Mouse (Mus musculus): ENCODE results near the gene Mup4.
A peak's percentile ranks its signal among the peaks of the same experiment; 100 is the strongest.
"Not testable (repeated sequence)": the region's sequence is repeated elsewhere in the genome, so short reads cannot be mapped to it uniquely, and the experiment has no call there.

Mup4 gene

GRCm38 (mm10) chr4:59960610-59961009, at the start of gene Mup4:
Mup4 (minus strand) TSS chr4:59960710.
- no peak for DNase-seq

DNA sequence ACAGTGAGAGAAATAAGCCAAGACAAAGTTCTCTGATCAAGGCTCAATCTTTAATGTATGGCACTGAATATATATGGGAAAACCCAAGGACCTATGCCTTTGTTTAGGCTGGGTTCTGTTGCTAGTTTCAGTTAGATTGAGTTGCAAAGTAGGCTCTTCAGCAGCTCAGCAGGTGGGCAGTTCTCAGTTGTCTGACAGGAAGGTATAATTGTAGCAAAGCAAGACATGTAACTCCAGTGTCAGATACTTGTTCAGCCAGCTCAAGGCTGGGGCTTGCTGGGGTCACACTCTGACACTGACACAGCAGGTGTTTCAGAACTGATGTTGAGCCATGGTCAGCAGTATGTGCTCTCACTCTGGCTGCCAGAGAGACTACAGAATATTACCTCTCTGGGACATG, 37.4 kb upstream of the Mup4 start:
- DNase-seq = not testable (repeated sequence)

DNA sequence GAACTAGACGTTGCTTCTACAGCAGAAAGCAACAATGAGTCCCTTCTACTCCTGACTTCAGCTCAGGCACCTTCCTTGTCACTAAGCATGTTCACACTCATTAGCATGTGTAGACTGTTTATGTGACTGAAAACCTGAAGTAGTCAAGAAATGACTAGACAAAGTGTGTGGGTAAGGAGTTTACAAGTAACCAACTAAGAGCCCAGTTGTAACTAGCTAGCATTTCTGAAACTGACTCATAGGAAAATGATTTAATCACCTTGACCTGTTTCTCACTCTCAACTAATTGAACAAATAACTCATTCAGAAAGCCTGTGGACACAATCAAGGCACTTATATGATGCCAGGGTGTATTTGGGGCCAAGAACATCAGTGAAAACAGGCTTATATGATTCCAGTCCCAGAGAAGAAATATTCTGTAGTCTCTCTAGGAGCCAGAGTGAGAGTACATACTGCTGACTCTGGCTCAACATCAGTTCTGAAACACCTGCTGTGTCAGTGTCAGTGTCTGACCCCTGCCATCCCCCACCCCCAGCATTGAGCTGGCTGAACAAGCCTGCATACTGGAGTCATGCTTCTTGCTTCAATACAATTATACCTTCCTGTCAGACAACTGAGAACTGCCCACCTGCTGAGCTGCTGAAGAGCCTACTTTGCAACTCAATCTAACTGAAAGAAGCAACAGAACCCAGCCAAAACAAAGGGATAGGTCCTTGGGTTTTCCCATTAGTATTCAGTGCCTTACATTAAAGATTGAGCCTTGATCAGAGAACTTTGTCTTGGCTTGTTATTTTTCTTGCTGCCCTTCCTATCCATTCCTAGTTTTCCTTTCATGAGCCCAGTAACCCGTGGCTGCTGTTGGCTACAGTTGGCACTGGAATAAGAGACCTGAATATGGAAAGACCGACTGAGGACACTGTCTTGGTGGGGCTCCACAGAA, 3.2 kb upstream of the Mup4 start, which contains the start of gene Mup6:
Mup6 (plus strand) TSS at position 890 of the 940 bp plus-strand sequence.
- DNase-seq = no peak

- no peak for DNase-seq
These were observed 23.0 kb downstream of the Mup4 start for GRCm38 (mm10) chr4:59937543-59937942.

DNA sequence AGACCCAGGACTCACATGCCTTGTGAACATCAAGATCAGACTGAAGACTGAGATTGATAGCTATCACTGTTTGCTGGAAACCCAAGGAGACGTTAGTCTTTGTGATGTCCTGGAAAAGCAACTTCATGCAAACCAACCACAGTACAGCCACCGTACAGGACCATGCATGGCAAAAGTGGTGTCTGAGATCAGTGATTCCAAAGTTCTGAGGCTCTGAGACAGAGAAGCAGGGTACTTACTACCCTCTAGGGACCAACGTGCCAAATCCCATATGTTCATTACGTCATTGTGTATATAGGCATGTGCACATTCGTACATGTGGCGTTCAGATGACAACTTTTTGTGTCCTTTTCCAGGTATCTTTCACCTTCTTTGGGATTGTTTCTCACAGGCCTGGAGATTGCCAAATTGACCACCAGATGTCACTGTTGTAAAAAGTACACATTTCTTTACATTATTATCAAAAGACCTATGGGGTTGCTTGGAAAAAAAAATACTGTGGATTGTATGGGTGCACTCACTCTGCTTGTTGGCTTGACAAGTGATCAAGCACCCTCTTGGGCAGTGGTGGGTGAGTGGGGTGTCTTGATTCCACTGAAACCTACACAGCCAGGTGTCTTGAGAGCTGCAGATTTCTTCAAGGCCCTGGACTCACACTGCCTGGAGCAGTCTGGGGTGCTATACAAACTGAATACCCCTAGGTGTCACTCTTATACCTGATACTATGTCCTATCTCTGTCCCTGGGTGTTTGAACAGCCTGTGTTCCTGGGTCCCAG, 27.8 kb downstream of the Mup4 start:
- DNase-seq = peak in 1 of 2 experiments; percentile 8

GRCm38 (mm10) chr4:59928347-59928746, 32.2 kb downstream of the Mup4 start:
- peak; percentile 61 to 69 for DNase-seq

- DNase-seq = no peak
These were observed 32.8 kb downstream of the Mup4 start for GRCm38 (mm10) chr4:59927666-59928065.

- DNase-seq = peak; percentile 16 to 35
These were observed 35.4 kb downstream of the Mup4 start for GRCm38 (mm10) chr4:59925082-59925481.

DNA sequence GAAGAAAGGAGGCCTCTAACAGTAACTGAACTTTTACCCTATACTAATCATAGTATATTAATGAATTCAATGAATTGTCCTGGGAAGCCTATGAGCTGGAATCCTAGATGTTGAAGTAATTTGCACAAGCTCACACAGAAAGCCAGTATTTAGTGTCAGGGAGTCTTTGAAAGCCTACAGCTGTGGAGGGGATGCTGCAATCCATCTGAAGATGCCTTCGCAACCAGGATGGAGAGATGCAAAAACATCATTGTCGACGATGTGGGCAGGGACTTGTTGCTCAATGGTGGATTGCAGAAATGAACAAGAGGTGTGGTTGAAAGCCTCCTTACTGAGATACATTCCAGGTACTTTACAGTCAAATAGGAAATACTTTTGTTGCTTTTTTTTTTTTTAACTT, 42.5 kb downstream of the Mup4 start:
- no peak for DNase-seq

- DNase-seq = no peak
These were observed 45.7 kb downstream of the Mup4 start, which contains the start of gene Slc46a2 for GRCm38 (mm10) chr4:59914608-59915403. Slc46a2 (minus strand) TSS chr4:59915056.

DNA sequence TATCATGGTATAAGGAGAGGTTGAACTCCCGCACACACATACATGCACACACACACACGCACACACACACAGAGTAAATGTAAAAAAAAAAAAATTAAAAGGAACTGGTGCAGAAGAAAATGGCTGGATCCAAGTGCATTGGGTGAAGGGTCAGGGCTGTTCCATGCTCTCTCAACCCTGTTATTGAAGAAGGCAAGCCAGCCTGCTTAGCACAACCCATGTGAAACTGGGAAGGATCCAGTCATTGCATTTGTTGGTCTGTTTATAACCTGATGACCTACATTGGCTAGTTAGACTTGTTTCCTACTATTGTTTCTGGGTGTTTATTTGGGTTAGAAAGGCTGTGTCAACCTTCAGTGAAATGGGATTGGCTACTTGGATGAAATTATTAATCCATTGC, 51.7 kb downstream of the Mup4 start:
- no peak for DNase-seq

- no peak for DNase-seq
These were observed 52.8 kb downstream of the Mup4 start for GRCm38 (mm10) chr4:59907657-59908230.

GRCm38 (mm10) chr4:59907092-59907491, 53.4 kb downstream of the Mup4 start:
- DNase-seq = no peak
